ENCODE assay signal across 9 mouse cellular contexts in genomic region chr5:137029273-137029585, GRCm38 (mm10). TPM values are rescaled to one million over a fixed set of nuclear protein-coding genes. Genes with fewer than 3 reads are reported as not detected.
DNase-seq lines count a peak whose midpoint lies in the region; ATAC-seq and TF ChIP-seq lines count a peak whose summit lies in the region.
"Had no signal": no experiment of that assay in that cellular context is flagged by ENCODE, and none has a peak within 500 bp of the region (broad histone marks: within the 10 kb centered on the region; RNA-seq: fewer than 3 reads in every experiment).

No protein-coding gene starts in this region.

- peak overlapping the region; percentile 40 for H3K4me3 ChIP-seq in kidney, embryonic 15.5 days (replicated peaks)
- H3K4me3 ChIP-seq in bone marrow macrophage, adult 2 months (ENCODE audit: insufficient read depth, low read length) = peak overlapping the region; percentile 51; the same call in 1 of the 2 replicates
- H3K4me3 ChIP-seq in hindbrain, embryonic 14.5 days (replicated peaks; ENCODE audit: low read length) = peak overlapping the region; percentile 60
- peak overlapping the region; percentile 52 for H3K4me3 ChIP-seq in midbrain, embryonic 14.5 days (replicated peaks; ENCODE audit: low read depth, low read length)

- no peaks in the 10 kb centered on the region for H3K9me3 ChIP-seq in kidney, embryonic 15.5 days (replicated peaks)
- no peaks in the 10 kb centered on the region for H3K9me3 ChIP-seq in hindbrain, embryonic 14.5 days (ENCODE audit: control insufficient read depth, low read length)
- H3K9me3 ChIP-seq in midbrain, embryonic 14.5 days (ENCODE audit: control insufficient read depth, low read length) = no peaks in the 10 kb centered on the region

- no peak for ATAC-seq in kidney, embryonic 15.5 days (replicated peaks; ENCODE audit: low FRiP score)
- no peak for ATAC-seq in hindbrain, embryonic 14.5 days (ENCODE audit: low FRiP score)
- ATAC-seq in midbrain, embryonic 14.5 days (ENCODE audit: low FRiP score, low TSS enrichment) = no peak

- H3K4me1 ChIP-seq in kidney, embryonic 15.5 days = peaks cover 59% of the 10 kb centered on the region
- H3K4me1 ChIP-seq in bone marrow macrophage, adult 2 months (ENCODE audit: control insufficient read depth, insufficient read depth, low read length) = peaks cover 16% of the 10 kb centered on the region
- peaks cover 21% of the 10 kb centered on the region for H3K4me1 ChIP-seq in hindbrain, embryonic 14.5 days (replicated peaks; ENCODE audit: control insufficient read depth, insufficient read depth, low read length)
- H3K4me1 ChIP-seq in midbrain, embryonic 14.5 days (ENCODE audit: control insufficient read depth, insufficient read depth, low read length) = peaks cover 20% of the 10 kb centered on the region

- under 1% methylated on average over 8 of the region's 8 CpGs for WGBS in kidney, embryonic 15.5 days
- WGBS in hindbrain, embryonic 14.5 days = 0% methylated on average over 8 of the region's 8 CpGs
- WGBS in midbrain, embryonic 14.5 days = 3% methylated on average over 8 of the region's 8 CpGs

- peak overlapping the region; percentile 61 for H3K4me2 ChIP-seq in kidney, embryonic 15.5 days
- H3K4me2 ChIP-seq in hindbrain, embryonic 14.5 days (replicated peaks) = peak overlapping the region; percentile 100
- H3K4me2 ChIP-seq in midbrain, embryonic 14.5 days (ENCODE audit: low read length) = peak overlapping the region; percentile 100

- no peak overlapping the region for H3K9ac ChIP-seq in kidney, embryonic 15.5 days
- peak overlapping the region; percentile 54 for H3K9ac ChIP-seq in hindbrain, embryonic 14.5 days
- peak overlapping the region; percentile 61; the same call in 1 of the 2 replicates for H3K9ac ChIP-seq in midbrain, embryonic 14.5 days (replicated peaks; ENCODE audit: low read length)

- H3K27ac ChIP-seq in kidney, embryonic 15.5 days = no peak overlapping the region
- no peak overlapping the region for H3K27ac ChIP-seq in bone marrow macrophage, adult 2 months (ENCODE audit: insufficient read depth, low read depth, low read length)
- no peak overlapping the region for H3K27ac ChIP-seq in hindbrain, embryonic 14.5 days
- H3K27ac ChIP-seq in midbrain, embryonic 14.5 days (replicated peaks; ENCODE audit: low read depth, low read length) = no peak overlapping the region; the same call in 1 of the 2 replicates

- no peak for DNase-seq in kidney, postnatal 25 days
- DNase-seq in hindbrain, embryonic 14.5 days (ENCODE audit: low spot score) = no peak
- DNase-seq in midbrain, embryonic 14.5 days = no peak
- DNase-seq in spleen, postnatal 10 days (ENCODE audit: low spot score in 2 of 2) = no peak
- DNase-seq in left cerebral cortex, adult 8-10 months (ENCODE audit: low spot score in 2 of 2) = no peak
- no peak for DNase-seq in kidney, postnatal 4 days

- H3K36me3 ChIP-seq in kidney, embryonic 15.5 days = no peaks in the 10 kb centered on the region
- no peaks in the 10 kb centered on the region for H3K36me3 ChIP-seq in hindbrain, embryonic 14.5 days (replicated peaks; ENCODE audit: control insufficient read depth, insufficient read depth)
- no peaks in the 10 kb centered on the region for H3K36me3 ChIP-seq in midbrain, embryonic 14.5 days (ENCODE audit: control insufficient read depth, insufficient read depth, low read length)

- no peak for TF ChIP-seq CTCF in bone marrow macrophage, adult 2 months (IDR thresholded peaks at IDR 0.05; ENCODE audit: low read depth, low read length)

- peaks cover 84% of the 10 kb centered on the region for H3K27me3 ChIP-seq in kidney, embryonic 15.5 days
- H3K27me3 ChIP-seq in hindbrain, embryonic 14.5 days (ENCODE audit: control insufficient read depth, insufficient read depth, low read length) = peaks cover 68% of the 10 kb centered on the region
- peaks cover 64% of the 10 kb centered on the region for H3K27me3 ChIP-seq in midbrain, embryonic 14.5 days (ENCODE audit: control insufficient read depth, insufficient read depth, low read length)

- TF ChIP-seq POLR2A in bone marrow macrophage, adult 2 months (IDR thresholded peaks at IDR 0.05; ENCODE audit: borderline replicate concordance, low read depth, low read length) = no peak

RNA-seq across cellular contexts. Expression of gene Vgf, which starts 3.0 kb away (rescaled TPM):
- polyA plus RNA-seq in kidney, embryonic 15.5 days (2015; fragmentation: Nextera tagmentation; extraction: Ambion mirVana) = 0.10 and 0.55 TPM in 2 replicates
- not detected in 2 replicates for polyA plus RNA-seq in bone marrow macrophage, adult 2 months (2012; ENCODE audit: insufficient read depth, insufficient read length, missing spikeins)
- 7.0 and 9.7 TPM in 2 replicates for polyA plus RNA-seq in hindbrain, embryonic 14.5 days (2014; fragmentation: Nextera tagmentation; extraction: Ambion mirVana)
- 4.8 and 6.9 TPM in 2 replicates for polyA plus RNA-seq in midbrain, embryonic 14.5 days (2014; fragmentation: Nextera tagmentation; extraction: Ambion mirVana)
- 100 to 1,000 TPM; 243 to 291 (median 262) TPM for total RNA-seq in left cerebral cortex, adult 8-10 months (2022)
- total RNA-seq: gastrocnemius, adult 8-10 months had no signal

RNA-seq across cellular contexts. Expression of gene Ap1s1, which starts 16.7 kb away (rescaled TPM):
- 181 and 194 TPM in 2 replicates for polyA plus RNA-seq in kidney, embryonic 15.5 days (2015; fragmentation: Nextera tagmentation; extraction: Ambion mirVana)
- 92.4 and 96.8 TPM in 2 replicates for polyA plus RNA-seq in bone marrow macrophage, adult 2 months (2012; ENCODE audit: insufficient read depth, insufficient read length, missing spikeins)
- 192 and 201 TPM in 2 replicates for polyA plus RNA-seq in hindbrain, embryonic 14.5 days (2014; fragmentation: Nextera tagmentation; extraction: Ambion mirVana)
- polyA plus RNA-seq in midbrain, embryonic 14.5 days (2014; fragmentation: Nextera tagmentation; extraction: Ambion mirVana) = 214 and 238 TPM in 2 replicates
- total RNA-seq in left cerebral cortex, adult 8-10 months (2022) = 100 to 1,000 TPM; 318 to 379 (median 354) TPM

RNA-seq across cellular contexts. Expression of gene Znhit1, which starts 41.4 kb away (rescaled TPM):
- polyA plus RNA-seq in kidney, embryonic 15.5 days (2015; fragmentation: Nextera tagmentation; extraction: Ambion mirVana) = 86.4 and 102 TPM in 2 replicates
- 75.0 and 82.2 TPM in 2 replicates for polyA plus RNA-seq in bone marrow macrophage, adult 2 months (2012; ENCODE audit: insufficient read depth, insufficient read length, missing spikeins)
- polyA plus RNA-seq in hindbrain, embryonic 14.5 days (2014; fragmentation: Nextera tagmentation; extraction: Ambion mirVana) = 116 and 121 TPM in 2 replicates
- polyA plus RNA-seq in midbrain, embryonic 14.5 days (2014; fragmentation: Nextera tagmentation; extraction: Ambion mirVana) = 94.0 and 117 TPM in 2 replicates
- 10 to 100 TPM; 81.9 to 92.7 (median 85.8) TPM for total RNA-seq in left cerebral cortex, adult 8-10 months (2022)

RNA-seq across cellular contexts. Expression of gene Plod3, which starts 42.4 kb away (rescaled TPM):
- 42.9 and 52.5 TPM in 2 replicates for polyA plus RNA-seq in kidney, embryonic 15.5 days (2015; fragmentation: Nextera tagmentation; extraction: Ambion mirVana)
- polyA plus RNA-seq in bone marrow macrophage, adult 2 months (2012; ENCODE audit: insufficient read depth, insufficient read length, missing spikeins) = 66.4 and 66.7 TPM in 2 replicates
- 30.1 and 30.7 TPM in 2 replicates for polyA plus RNA-seq in hindbrain, embryonic 14.5 days (2014; fragmentation: Nextera tagmentation; extraction: Ambion mirVana)
- polyA plus RNA-seq in midbrain, embryonic 14.5 days (2014; fragmentation: Nextera tagmentation; extraction: Ambion mirVana) = 25.8 and 28.1 TPM in 2 replicates
- total RNA-seq in left cerebral cortex, adult 8-10 months (2022) = 10 to 100 TPM; 27.9 to 43.3 (median 34.2) TPM

RNA-seq across cellular contexts. Expression of gene Serpine1, which starts 42.8 kb away (rescaled TPM):
- polyA plus RNA-seq in kidney, embryonic 15.5 days (2015; fragmentation: Nextera tagmentation; extraction: Ambion mirVana) = 0.45 and 0.48 TPM in 2 replicates
- 9.7 and 10.6 TPM in 2 replicates for polyA plus RNA-seq in bone marrow macrophage, adult 2 months (2012; ENCODE audit: insufficient read depth, insufficient read length, missing spikeins)
- 0.25 TPM in 2 replicates for polyA plus RNA-seq in hindbrain, embryonic 14.5 days (2014; fragmentation: Nextera tagmentation; extraction: Ambion mirVana)
- polyA plus RNA-seq in midbrain, embryonic 14.5 days (2014; fragmentation: Nextera tagmentation; extraction: Ambion mirVana) = 0.26 and 0.28 TPM in 2 replicates
- total RNA-seq in left cerebral cortex, adult 8-10 months (2022) = 1 to 10 TPM; 1.1 to 2.7 (median 1.9) TPM
